17 mouse cellular contexts compared by ENCODE assay signal in genomic region chr8:86331383-86331782, GRCm38 (mm10).
"Had no signal": no experiment of that assay in that cellular context is flagged by ENCODE, and none has a peak within 500 bp of the region (broad histone marks: within the 10 kb centered on the region; RNA-seq: fewer than 3 reads in every experiment).

No protein-coding gene starts in this region.

- H3K9ac ChIP-seq: liver, embryonic 13.5 days; liver, embryonic 15.5 days; liver, postnatal 0 days; lung, embryonic 15.5 days; midbrain, embryonic 13.5 days; midbrain, embryonic 15.5 days; neural tube, embryonic 12.5 days; stomach, embryonic 15.5 days had no signal

- DNase-seq: liver, embryonic 13.5 days; liver, postnatal 0 days; lung, adult 2 months; right cerebral cortex, postnatal 14 days; thymus, adult 2 months; thymus, postnatal 25 days; thymus, postnatal 4 days had no signal

- H3K36me3 ChIP-seq: liver, embryonic 13.5 days; liver, embryonic 15.5 days; lung, embryonic 15.5 days; midbrain, embryonic 13.5 days; midbrain, embryonic 15.5 days; neural tube, embryonic 12.5 days; stomach, embryonic 15.5 days had no signal

- H3K4me3 ChIP-seq: liver, embryonic 13.5 days; liver, embryonic 15.5 days; lung, embryonic 15.5 days; megakaryocyte, embryonic 14.5 days; midbrain, embryonic 13.5 days; midbrain, embryonic 15.5 days; neural tube, embryonic 12.5 days; stomach, embryonic 15.5 days had no signal

- H3K27ac ChIP-seq: liver, embryonic 13.5 days; liver, embryonic 15.5 days; lung, embryonic 15.5 days; macrophage; midbrain, embryonic 13.5 days; midbrain, embryonic 15.5 days; neural tube, embryonic 12.5 days; stomach, embryonic 15.5 days; stomach, postnatal 0 days had no signal

- H3K9me3 ChIP-seq: liver, embryonic 13.5 days; liver, embryonic 15.5 days; lung, embryonic 15.5 days; midbrain, embryonic 13.5 days; midbrain, embryonic 15.5 days; neural tube, embryonic 12.5 days; stomach, embryonic 15.5 days had no signal

- H3K4me1 ChIP-seq: liver, embryonic 13.5 days; liver, embryonic 15.5 days; lung, embryonic 15.5 days; megakaryocyte, embryonic 14.5 days; stomach, embryonic 15.5 days had no signal

- H3K4me2 ChIP-seq: liver, embryonic 13.5 days; liver, embryonic 15.5 days; lung, embryonic 15.5 days; midbrain, embryonic 11.5 days; midbrain, embryonic 13.5 days; midbrain, embryonic 15.5 days; neural tube, embryonic 12.5 days; stomach, embryonic 15.5 days had no signal

- H3K27me3 ChIP-seq: liver, embryonic 13.5 days; liver, embryonic 15.5 days; lung, embryonic 15.5 days; midbrain, embryonic 13.5 days; midbrain, embryonic 15.5 days; neural tube, embryonic 12.5 days; stomach, embryonic 15.5 days had no signal

- ATAC-seq: liver, postnatal 0 days; midbrain, embryonic 13.5 days; midbrain, embryonic 15.5 days had no signal
